Mouse (Mus musculus) lung, postnatal 0 days (tissue): ENCODE measurements at regions not wholly inside any gene's neighbourhood (a gene's known extent, or its start where the extent isn't known, plus 50 kb on each side); places are given as distances from the start of the nearest gene placed in this dataset.

Experiments used
- CTCF ChIP-seq: IDR thresholded peaks from 2 replicates; pipeline ENCODE4 v1.5.1; 2016; ENCODE audit warnings: antibody characterized with exemption, mild to moderate bottlenecking
- EP300 ChIP-seq: IDR thresholded peaks from 2 replicates; pipeline ENCODE4 v1.6.1; 2016; ENCODE audit warnings: antibody characterized with exemption, mild to moderate bottlenecking, control low read depth

GRCm38 (mm10) chr9:51572040-51572439 lies 193.1 kb upstream of the Arhgap20 start:
- TF ChIP-seq CTCF (no peak), EP300 (no peak)
